Mouse (Mus musculus): ENCODE measurements around the gene Sde2.
"Not testable (repeated sequence)": the region's sequence is repeated elsewhere in the genome, so short reads cannot be mapped to it uniquely, and the experiment has no call there.

Sde2 gene

DNA sequence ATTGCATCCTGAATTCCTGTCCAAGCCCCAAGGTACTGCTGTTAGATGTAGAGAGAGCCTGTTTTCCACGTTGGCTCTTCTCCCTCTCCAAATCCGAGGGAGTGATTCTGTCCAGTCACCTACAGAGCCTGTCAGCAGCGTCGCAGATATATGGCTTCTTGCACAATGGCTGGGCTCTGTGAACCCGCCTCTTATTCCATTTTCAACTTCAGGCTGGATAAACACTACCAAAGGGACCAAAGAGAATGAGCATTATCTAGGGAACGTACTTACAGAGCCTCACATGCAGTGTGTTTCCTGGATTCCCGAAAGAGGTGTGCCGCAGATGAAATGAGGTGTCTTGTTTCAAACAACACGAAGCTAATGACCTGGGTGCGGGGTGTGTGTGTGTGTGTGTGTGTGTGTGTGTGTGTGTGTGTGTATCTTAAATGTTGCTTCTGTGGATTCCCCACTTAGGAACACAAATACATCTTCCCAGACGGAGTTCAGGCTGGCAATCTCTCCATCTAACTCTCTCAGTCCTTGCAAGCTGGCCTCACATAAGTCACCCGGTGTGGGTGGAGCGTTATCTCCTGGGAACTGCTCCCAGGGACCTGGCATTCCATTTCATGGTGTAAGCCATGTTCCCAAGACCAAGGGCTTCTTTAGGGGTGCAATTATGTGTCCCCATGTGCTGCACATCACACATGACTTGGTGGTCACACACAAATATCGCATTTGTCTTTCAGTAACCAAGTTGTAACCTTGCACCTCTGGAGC, 20.2 kb upstream of the Sde2 start:
- no peak for DNase-seq (ENCODE audit: inconsistent age in 2 of 2, low spot score in 1 of 2)

- no peak for DNase-seq (ENCODE audit: inconsistent age in 2 of 2, low spot score in 1 of 2)
These were observed 15.5 kb upstream of the Sde2 start for GRCm38 (mm10) chr1:180835273-180836015.

DNA sequence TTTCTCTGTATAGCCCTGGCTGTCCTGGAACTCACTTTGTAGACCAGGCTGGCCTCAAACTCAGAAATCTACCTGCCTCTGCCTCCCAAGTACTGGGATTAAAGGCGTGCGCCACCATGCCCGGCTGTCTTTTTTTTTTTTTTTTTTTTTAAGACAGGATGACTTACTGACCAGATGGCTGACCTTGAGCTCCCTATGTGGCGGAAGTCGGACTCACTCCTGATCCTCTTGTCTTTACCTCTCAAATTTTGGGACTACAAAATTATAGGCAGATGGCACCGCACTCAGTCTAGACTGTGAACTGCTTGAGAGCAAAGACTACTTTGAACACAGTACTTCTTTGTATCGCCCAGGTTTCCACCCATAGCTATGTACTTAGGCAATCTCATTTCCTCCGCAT, 14.5 kb upstream of the Sde2 start:
- not testable (repeated sequence) for DNase-seq (ENCODE audit: inconsistent age in 2 of 2, low spot score in 1 of 2)

DNA sequence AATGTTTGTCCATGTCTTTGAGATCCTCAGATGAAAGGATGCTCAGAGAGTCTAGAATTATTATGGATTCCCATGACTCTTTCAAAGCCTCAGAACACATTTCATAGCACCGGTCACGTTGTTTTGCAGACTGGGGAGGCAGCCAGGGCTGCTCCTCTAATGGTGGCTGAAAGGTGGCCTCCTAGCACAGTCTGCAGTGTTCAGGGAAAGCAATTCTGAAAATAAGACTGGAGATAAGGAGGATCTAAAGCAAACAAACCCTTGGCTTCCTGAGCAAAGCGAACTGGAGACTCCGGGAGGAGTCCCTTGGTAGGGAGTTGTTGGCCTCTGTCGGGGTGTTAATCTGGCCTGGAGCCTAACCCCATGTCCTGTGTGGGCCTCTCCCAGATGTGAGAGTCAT, 13.7 kb upstream of the Sde2 start:
- DNase-seq (ENCODE audit: inconsistent age in 2 of 2, low spot score in 1 of 2), result no peak

DNA sequence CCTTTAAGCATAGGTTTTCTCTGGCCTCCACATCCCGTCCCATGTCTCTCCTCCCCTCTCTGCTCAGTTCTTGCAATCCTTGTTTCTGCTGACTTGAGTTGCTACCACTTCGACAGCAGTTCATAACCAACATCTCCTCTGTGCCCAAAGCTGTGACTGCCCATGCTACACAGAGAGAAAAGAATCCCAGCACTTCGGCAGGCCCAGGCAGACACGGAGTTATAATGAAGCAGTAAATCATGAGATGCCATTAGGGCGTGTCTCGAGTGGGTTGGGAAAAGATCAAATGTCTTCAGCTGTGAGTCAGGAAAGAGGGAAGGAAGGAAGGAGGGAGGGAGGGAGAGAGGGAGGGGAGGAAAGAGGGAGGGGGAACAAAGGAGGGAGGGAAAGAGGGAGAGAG, 12.9 kb upstream of the Sde2 start:
- peak in 1 of 2 experiments; percentile 61 for DNase-seq (ENCODE audit: inconsistent age in 2 of 2, low spot score in 1 of 2)

DNA sequence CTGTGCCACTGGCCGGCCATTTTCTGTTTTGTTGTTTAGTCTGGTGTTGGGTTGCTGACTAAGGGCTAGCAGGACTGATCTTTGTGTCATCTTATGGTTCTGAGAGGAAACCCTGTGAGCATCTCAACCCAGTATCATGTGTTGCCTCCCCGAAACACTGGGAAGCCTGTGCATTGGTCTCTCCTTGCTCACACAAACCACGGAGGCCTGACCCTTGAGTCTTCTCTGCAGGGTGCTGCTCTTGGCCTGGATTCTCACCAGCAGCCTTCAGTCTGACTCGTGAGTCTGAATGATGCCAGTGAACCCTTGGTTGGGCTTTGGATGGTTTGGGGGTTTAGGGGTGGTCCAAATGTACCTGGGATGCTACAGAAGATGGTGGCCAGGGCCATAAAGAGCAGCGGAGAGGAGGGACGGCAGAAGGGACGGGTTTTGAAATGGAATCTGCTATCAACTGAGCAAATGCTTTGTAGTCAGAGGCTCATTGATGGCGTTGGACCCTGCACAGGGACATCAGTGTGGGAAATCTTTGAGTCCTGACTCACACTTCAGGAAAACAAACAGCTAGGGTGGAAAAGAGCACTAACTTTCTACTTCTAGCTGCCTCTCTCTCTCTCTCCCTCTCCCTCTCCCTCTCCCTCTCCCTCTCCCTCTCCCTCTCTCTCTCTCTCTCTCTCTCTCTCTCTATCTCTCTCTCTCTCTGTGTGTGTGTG, 11.6 kb upstream of the Sde2 start:
- peak in 1 of 2 experiments; percentile 49 for DNase-seq (ENCODE audit: inconsistent age in 2 of 2, low spot score in 1 of 2)

- peak; percentile 66 to 81 for DNase-seq (ENCODE audit: inconsistent age in 2 of 2, low spot score in 1 of 2)
These were observed 9.2 kb upstream of the Sde2 start for GRCm38 (mm10) chr1:180841561-180842300.

DNA sequence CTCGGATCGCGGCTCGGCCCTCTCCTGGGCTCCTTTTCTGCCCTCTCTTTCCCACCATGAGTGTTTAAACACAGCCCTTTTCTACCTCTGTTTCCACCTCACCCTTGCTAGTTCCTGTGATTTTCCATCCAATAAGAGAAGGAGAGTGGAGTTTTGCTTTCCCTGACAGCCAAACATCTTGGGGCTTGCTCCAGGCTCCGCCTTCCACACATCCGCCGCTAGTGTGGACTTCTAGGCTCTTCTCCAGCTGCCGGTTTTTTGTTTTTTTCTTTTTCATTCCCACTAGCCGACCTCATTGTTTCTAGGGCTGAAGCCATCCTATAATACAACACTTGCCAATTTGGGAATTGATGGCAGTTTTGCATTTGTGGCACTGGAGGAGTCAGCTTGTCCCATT, 2.8 kb upstream of the Sde2 start:
- peak; percentile 84 to 94 for DNase-seq (ENCODE audit: inconsistent age in 2 of 2, low spot score in 1 of 2)

DNA sequence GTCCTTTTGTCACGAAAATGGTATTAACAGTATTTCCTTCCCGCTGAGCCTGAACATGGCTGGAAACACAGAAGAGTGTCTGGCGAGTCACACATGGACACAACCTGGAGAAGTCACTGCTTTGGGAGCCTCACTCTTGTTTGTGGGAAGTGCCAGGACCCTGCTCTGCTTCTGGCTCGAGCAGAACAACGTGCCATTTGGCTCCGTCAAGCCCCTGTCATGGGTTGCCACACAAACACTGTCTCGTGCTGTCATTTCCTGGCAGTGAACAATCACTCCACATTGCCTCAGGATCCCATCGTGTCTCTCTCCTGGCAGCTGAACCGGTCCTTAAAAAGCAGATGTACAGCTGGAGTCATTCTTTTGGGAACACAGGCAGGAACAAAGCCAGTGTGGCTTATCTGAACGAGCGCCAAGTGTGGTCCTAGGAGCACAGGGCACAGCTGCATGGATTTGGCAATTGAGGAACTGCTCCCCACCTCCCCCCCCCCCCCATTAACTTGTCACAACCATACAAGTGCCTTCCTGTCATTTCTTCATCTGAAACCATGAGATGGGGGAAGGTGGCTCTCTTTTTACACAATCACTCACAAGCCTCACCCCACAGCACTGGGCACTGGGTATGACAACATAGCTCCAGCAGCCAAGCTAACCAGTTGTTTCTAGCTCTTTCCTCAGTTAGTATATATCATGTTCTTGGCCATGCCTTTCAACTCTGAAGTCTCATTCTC, 2.3 kb upstream of the Sde2 start:
- peak; percentile 65 to 90 for DNase-seq (ENCODE audit: inconsistent age in 2 of 2, low spot score in 1 of 2)

DNA sequence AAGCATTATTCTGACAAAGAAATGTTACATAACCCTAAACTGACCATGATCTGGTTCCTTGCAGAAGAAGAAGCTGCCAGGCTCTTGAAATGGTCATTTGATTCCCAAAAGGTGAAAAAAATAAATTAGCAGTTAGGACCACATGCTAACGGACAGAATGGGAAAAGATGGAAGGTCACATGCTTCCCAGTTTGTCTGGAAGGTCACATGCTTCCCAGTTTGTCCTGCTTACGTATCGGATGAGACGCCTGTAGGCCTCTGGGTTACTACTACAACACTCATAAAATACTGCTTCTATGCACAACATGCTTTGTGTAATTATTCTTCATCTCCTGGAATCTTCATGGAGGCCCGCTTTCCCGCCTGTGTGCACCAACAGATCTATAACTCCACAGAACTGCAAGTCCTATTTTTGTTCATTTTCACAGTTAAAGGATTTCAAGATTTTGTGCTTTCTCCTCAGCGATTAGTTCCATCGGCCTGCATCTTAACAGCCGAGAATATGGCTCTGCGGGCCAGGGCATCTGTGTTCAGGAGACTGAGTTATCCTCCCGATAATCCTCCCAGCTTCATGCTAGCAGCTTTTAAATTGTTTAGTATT, 1.1 kb upstream of the Sde2 start:
- DNase-seq (ENCODE audit: inconsistent age in 2 of 2, low spot score in 1 of 2), result peak; percentile 38 to 67

DNA sequence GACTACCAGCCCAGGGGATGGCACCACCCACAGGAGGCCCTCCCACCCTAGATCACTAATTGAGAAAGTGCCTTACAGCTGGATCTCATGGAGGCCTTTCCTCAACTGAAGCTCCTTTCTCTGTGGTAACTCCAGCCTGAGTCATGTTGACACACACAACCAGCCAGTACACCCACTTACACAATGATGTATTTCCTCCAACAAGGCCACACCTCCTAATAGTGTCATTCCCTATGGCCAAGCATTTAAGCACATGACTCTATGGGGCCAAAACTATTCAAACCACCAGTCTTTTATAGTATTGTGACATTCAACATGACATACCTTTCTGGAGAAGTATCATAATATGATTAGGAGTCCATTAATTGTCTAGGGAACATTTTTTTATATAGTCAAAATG, 7.8 kb downstream of the Sde2 start:
- no peak for DNase-seq (ENCODE audit: inconsistent age in 2 of 2, low spot score in 1 of 2)

GRCm38 (mm10) chr1:180860030-180860429, 9.1 kb downstream of the Sde2 start:
- no peak for DNase-seq (ENCODE audit: inconsistent age in 2 of 2, low spot score in 1 of 2)

DNA sequence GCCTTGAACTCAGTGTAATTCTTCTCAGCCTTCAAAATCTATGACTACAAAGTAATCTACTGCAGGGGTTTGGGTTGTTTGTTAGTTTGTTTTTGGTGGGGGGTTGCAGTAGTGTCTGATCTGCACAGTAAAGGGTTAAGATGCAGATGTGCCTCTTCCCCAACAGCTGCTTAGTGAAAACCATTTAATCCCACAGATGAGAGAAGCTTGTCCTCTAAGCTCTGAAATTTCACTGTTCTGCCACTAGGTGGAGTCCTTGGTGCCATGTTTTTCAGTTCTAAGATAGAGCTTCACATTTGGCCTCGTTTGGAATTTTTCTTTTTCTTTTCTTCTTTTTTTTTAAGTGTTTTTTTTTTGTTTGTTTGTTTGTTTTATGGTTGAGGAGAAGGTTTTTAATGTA, 12.7 kb downstream of the Sde2 start:
- DNase-seq (ENCODE audit: inconsistent age in 2 of 2, low spot score in 1 of 2), result peak in 1 of 2 experiments; percentile 72

- DNase-seq (ENCODE audit: inconsistent age in 2 of 2, low spot score in 1 of 2), result no peak
These were observed 15.1 kb downstream of the Sde2 start for GRCm38 (mm10) chr1:180866001-180866400.

- DNase-seq (ENCODE audit: inconsistent age in 2 of 2, low spot score in 1 of 2), result peak in 1 of 2 experiments; percentile 54
These were observed 19.3 kb downstream of the Sde2 start for GRCm38 (mm10) chr1:180870122-180870650.

DNA sequence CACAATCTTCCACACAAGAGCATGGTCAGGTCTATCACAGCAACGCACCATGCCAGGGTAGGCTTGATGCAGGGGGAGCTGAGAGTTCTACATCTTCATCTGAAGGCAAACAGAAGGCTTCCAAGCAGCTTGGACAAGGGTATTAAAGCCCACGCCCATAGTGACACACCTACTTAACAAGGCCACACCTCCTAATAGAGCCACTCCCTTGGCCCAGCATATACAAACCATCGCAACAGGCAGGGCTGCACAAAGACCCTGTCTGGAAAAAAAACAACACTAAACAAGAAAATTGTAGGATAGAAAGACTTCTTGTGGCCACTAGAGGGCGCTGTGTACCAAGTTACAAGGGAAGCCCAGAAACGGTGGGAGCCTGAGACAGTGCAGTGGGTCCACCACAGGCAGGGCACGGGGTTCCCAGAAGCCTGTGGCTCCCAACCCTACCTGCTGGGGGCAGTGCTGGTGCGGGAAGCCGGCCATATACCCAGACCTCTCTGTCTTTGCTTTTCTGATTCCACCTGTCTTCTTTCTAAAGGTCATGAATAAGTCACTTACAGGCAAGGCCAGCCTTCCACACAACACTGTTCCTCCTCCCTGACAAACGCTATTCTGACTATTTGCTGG, 23.0 kb downstream of the Sde2 start:
- peak; percentile 60 to 81 for DNase-seq (ENCODE audit: inconsistent age in 2 of 2, low spot score in 1 of 2)

DNA sequence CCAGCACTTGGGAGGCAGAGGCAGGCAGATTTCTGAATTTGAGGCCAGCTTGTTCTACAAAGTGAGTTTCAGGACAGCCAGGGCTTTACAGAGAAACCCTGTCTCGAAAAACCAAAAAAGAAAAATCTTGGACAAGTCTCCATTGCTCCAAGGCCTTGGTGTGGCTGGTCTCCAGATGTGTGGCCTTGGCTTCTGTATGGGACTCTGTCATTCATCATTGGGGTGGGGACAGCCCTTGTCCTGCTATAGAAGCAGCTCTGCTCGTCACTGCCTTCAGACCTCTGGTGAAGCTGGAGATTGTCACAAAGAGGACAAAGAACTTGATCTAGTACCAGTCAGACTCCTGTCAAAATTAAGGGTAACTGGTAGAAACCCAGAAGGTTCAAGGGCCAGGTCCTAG, 23.7 kb downstream of the Sde2 start:
- DNase-seq (ENCODE audit: inconsistent age in 2 of 2, low spot score in 1 of 2), result peak; percentile 76 to 88

DNA sequence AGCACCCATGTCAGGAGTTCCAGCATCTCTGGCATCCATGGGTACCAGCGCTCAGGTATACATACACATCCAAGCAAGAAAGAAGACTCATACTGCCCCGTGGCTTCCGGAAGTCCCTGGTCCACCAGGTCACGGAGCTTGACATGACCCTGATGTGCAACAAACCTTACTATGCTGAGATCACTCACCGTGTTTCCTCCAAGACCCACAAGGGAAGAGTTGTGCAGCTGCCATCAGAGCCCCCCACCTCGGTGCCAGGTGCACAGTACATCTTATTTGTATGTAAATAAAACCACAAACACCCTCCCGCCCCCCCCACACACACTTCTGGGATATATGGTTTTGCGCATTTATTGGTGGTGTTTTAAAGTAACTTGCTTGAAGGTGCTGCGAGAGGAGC, 24.2 kb downstream of the Sde2 start:
- no peak for DNase-seq (ENCODE audit: inconsistent age in 2 of 2, low spot score in 1 of 2)

DNA sequence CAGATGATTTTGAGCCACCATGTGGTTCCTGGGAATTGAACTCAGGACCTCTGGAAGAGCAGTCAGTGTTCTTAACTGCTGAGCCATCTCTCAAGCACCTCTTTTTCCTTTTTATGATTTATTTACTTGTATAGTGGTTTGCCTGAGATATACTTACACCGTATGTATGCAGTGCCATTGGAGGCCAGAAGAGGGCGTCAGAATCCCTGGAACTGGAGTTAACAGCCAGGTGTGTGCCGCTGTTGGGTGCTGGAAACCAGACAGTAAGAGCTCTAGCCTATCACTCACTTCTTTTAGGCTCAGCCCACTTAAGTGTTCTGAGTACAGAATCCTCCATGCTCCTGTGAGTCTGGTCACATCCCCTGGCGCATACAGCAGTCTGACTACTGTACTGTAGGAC, 26.5 kb downstream of the Sde2 start:
- DNase-seq (ENCODE audit: inconsistent age in 2 of 2, low spot score in 1 of 2), result no peak
